Mouse (Mus musculus) heart, postnatal 0 days (tissue): ENCODE results near the gene Usp2. TPM values are rescaled to one million over a fixed set of nuclear protein-coding genes. Genes with fewer than 3 reads are reported as not detected.

Experiments
- ATAC-seq: fragments of 200-750 bp; cut with Nextera tagmentation; 2 replicates; pipeline ENCODE4 v1.8.0; 2017; ENCODE audit warnings: low read depth, moderate number of reproducible peaks, moderate library complexity; ENCODE audit not compliant: insufficient read depth
- DNase-seq: peaks from one replicate; pipeline ENCODE4 v3.0.0-alpha.2; 2016; ENCODE audit warnings: low spot score
- H3K27ac ChIP-seq: fragments of 300-500 bp; sonication (generic); 2 replicates; pipeline ENCODE4 v1.5.1; 2014; ENCODE audit warnings: low read depth, mild to moderate bottlenecking
- H3K27me3 ChIP-seq: fragments of 300-500 bp; sonication (generic); 2 replicates; pipeline ENCODE4 v1.6.1; 2014; ENCODE audit warnings: low read length, mixed read lengths; ENCODE audit not compliant: control insufficient read depth, insufficient read depth
- H3K36me3 ChIP-seq: fragments of 300-500 bp; sonication (generic); replicated peaks from 2 replicates; pipeline ENCODE4 v1.6.1; 2014; ENCODE audit warnings: low read length, mixed read lengths; ENCODE audit not compliant: control insufficient read depth, insufficient read depth
- H3K4me1 ChIP-seq: fragments of 300-500 bp; sonication (generic); 2 replicates; pipeline ENCODE4 v1.6.1; 2014; ENCODE audit warnings: antibody characterized with exemption; ENCODE audit not compliant: control insufficient read depth, insufficient read depth
- H3K4me2 ChIP-seq: fragments of 300-500 bp; sonication (generic); 2 replicates; pipeline ENCODE4 v1.6.1; 2014; ENCODE audit warnings: low read depth, mild to moderate bottlenecking, low read length, moderate library complexity
- H3K4me3 ChIP-seq: fragments of 300-500 bp; sonication (generic); 2 replicates; pipeline ENCODE4 v1.5.1; 2014; ENCODE audit warnings: low read depth, low read length
- H3K9ac ChIP-seq: fragments of 300-500 bp; sonication (generic); replicated peaks from 2 replicates; pipeline ENCODE4 v1.6.1; 2014; ENCODE audit warnings: low read depth, low read length, mixed read lengths
- H3K9me3 ChIP-seq: fragments of 300-500 bp; sonication (generic); replicated peaks from 2 replicates; pipeline ENCODE4 v1.6.1; 2016; ENCODE audit warnings: low read length; ENCODE audit not compliant: control insufficient read depth
- CTCF ChIP-seq: IDR thresholded peaks from 2 replicates; pipeline ENCODE4 v1.5.1; 2016; ENCODE audit warnings: antibody characterized with exemption, control low read depth, low read depth
- EP300 ChIP-seq: IDR thresholded peaks from 2 replicates; pipeline ENCODE4 v1.6.1; 2016; ENCODE audit warnings: antibody characterized with exemption, low read depth
- WGBS: fragments of 180-500 bp; shearing (Covaris S2); extraction: QIAGEN DNeasy Blood & Tissue Kit; methylation state at CpG from one replicate; pipeline ENCODE4 v1.1.7; 2014; 5-methylcytosine and 5-hydroxymethylcytosine counted together
- polyA plus RNA-seq: library from polyadenylated mRNA; unstranded; fragments of >200 nt; fragmentation: Nextera tagmentation; extraction: Ambion mirVana; gene quantifications from 2 replicates; pipeline ENCODE4 v1.2.1, GENCODE M21; 2015
- total RNA-seq: library from RNA; depleted of rRNA; stranded (reverse); fragments of >200 nt; gene quantifications from 2 replicates; pipeline ENCODE4 v1.2.3, GENCODE M21; 2014; ENCODE audit warnings: low replicate concordance

Usp2 gene
- total and polyA plus RNA-seq, 2 experiments from 2014 or later = 48.6 to 121 TPM

- Histone ChIP-seq H3K4me3 (no peak overlapping the region), H3K9ac (no peak overlapping the region), H3K27ac (peak overlapping the region; percentile 57; the same call in 1 of the 2 replicates), H3K27me3 (no peaks in the 10 kb centered on the region), H3K4me2 (no peak overlapping the region), H3K36me3 (peaks cover 60% of the 10 kb centered on the region), H3K9me3 (no peaks in the 10 kb centered on the region), H3K4me1 (peaks cover 20% of the 10 kb centered on the region)
- TF ChIP-seq CTCF (peak; percentile 80), EP300 (no peak)
- DNase-seq = peak; percentile 66
- 36% methylated on average over 24 of the region's 24 CpGs for WGBS
- peak; percentile 71 for ATAC-seq
Measured at GRCm38 (mm10) chr9:44093612-44094503, 27.0 kb downstream of the Usp2 start.

GRCm38 (mm10) chr9:44094737-44095136 is 27.9 kb downstream of the Usp2 start:
- H3K9me3 ChIP-seq = no peaks in the 10 kb centered on the region
- no peak overlapping the region for H3K27ac ChIP-seq
- no peak for DNase-seq
- no peaks in the 10 kb centered on the region for H3K27me3 ChIP-seq
- no peak for TF ChIP-seq CTCF
- TF ChIP-seq EP300 = no peak
- ATAC-seq = no peak
- H3K9ac ChIP-seq = no peak overlapping the region
- 78% methylated on average over 3 of the region's 3 CpGs for WGBS
- no peak overlapping the region for H3K4me2 ChIP-seq
- no peak overlapping the region for H3K4me3 ChIP-seq
- peaks cover 57% of the 10 kb centered on the region for H3K36me3 ChIP-seq
- peaks cover 11% of the 10 kb centered on the region; the same call in 1 of the 2 replicates for H3K4me1 ChIP-seq

- no peak for ATAC-seq
- Histone ChIP-seq H3K9ac (no peak overlapping the region), H3K4me1 (peaks cover 6% of the 10 kb centered on the region; the same call in 1 of the 2 replicates), H3K27ac (peak overlapping the region; percentile 93), H3K36me3 (peaks cover 47% of the 10 kb centered on the region), H3K4me3 (no peak overlapping the region), H3K4me2 (no peak overlapping the region), H3K9me3 (no peaks in the 10 kb centered on the region), H3K27me3 (no peaks in the 10 kb centered on the region)
- no peak for DNase-seq
- 84% methylated on average over 9 of the region's 9 CpGs for WGBS
- no peak for TF ChIP-seq EP300
- TF ChIP-seq CTCF = no peak
Measured at GRCm38 (mm10) chr9:44095781-44096180, 29.0 kb downstream of the Usp2 start.

- Histone ChIP-seq H3K4me2 (no peak overlapping the region), H3K4me3 (no peak overlapping the region), H3K9me3 (no peaks in the 10 kb centered on the region), H3K36me3 (peaks cover 40% of the 10 kb centered on the region), H3K4me1 (peaks cover 6% of the 10 kb centered on the region; the same call in 1 of the 2 replicates), H3K27ac (peak overlapping the region; percentile 93), H3K27me3 (no peaks in the 10 kb centered on the region), H3K9ac (no peak overlapping the region)
- WGBS = 21% methylated on average over 9 of the region's 9 CpGs
- peak; percentile 84 for DNase-seq
- TF ChIP-seq EP300 (no peak), CTCF (no peak; the same call in 1 of the 2 replicates)
- ATAC-seq = peak; percentile 78
Measured at GRCm38 (mm10) chr9:44096536-44096935, 29.7 kb downstream of the Usp2 start.

- DNase-seq (no peak), ATAC-seq (no peak)
- no peaks in the 10 kb centered on the region for H3K9me3 ChIP-seq
- TF ChIP-seq CTCF (no peak), EP300 (no peak)
- H3K4me3 ChIP-seq = no peak within 1 kb of the TSS
- no peak within 1 kb of the TSS for H3K4me2 ChIP-seq
- no peak within 1 kb of the TSS for H3K9ac ChIP-seq
- no peaks in the 10 kb centered on the region for H3K36me3 ChIP-seq
- WGBS = 76% methylated on average over 9 of the region's 9 CpGs
- H3K27ac ChIP-seq = no peak within 1 kb of the TSS
- H3K27me3 ChIP-seq = no peaks in the 10 kb centered on the region
- H3K4me1 ChIP-seq = peaks cover 6% of the 10 kb centered on the region; the same call in 1 of the 2 replicates
Measured at GRCm38 (mm10) chr9:44101490-44101889, 34.7 kb downstream of the Usp2 start, which contains the start of gene Mfrp. TSS of gene Mfrp (plus strand) at chr9:44101729.
